Mouse (Mus musculus) brain, adult 2 months (tissue): ENCODE data around the gene Il3ra.

Experiments
- DNase-seq: peaks from one replicate; pipeline ENCODE4 v3.0.0; 2011; ENCODE audit warnings: low read depth, low spot score

Il3ra gene

GRCm38 (mm10) chr14:14354511-14355359 is 8.7 kb downstream of the Il3ra start:
- DNase-seq: no peak

GRCm38 (mm10) chr14:14355360-14355646 is 9.2 kb downstream of the Il3ra start:
- DNase-seq: no peak

GRCm38 (mm10) chr14:14395535-14395934 is 49.5 kb downstream of the Il3ra start:
- no peak for DNase-seq

- no peak for DNase-seq
These were observed 54.9 kb downstream of the Il3ra start, which contains the start of gene Olfr721-ps1 for GRCm38 (mm10) chr14:14400998-14401397. Gene Olfr721-ps1 (plus strand): TSS chr14:14401298.
